Mouse (Mus musculus) G1E (cell line): ENCODE results near the gene Atp9a.

Experiments
- CTCF ChIP-seq: IDR thresholded peaks from 2 replicates; pipeline ENCODE4 v1.5.1; 2012; ENCODE audit warnings: low read depth, low read length, inconsistent platforms, mixed read lengths
- GATA1 ChIP-seq: IDR thresholded peaks from 2 replicates; pipeline ENCODE4 v1.6.1; 2012; ENCODE audit warnings: borderline replicate concordance, low read length, inconsistent platforms, mixed read lengths
- POLR2AphosphoS5 ChIP-seq: IDR thresholded peaks from 2 replicates; pipeline ENCODE4 v1.6.1; 2012; ENCODE audit warnings: low read depth, low read length, inconsistent platforms; ENCODE audit not compliant: insufficient replicate concordance

DNA sequence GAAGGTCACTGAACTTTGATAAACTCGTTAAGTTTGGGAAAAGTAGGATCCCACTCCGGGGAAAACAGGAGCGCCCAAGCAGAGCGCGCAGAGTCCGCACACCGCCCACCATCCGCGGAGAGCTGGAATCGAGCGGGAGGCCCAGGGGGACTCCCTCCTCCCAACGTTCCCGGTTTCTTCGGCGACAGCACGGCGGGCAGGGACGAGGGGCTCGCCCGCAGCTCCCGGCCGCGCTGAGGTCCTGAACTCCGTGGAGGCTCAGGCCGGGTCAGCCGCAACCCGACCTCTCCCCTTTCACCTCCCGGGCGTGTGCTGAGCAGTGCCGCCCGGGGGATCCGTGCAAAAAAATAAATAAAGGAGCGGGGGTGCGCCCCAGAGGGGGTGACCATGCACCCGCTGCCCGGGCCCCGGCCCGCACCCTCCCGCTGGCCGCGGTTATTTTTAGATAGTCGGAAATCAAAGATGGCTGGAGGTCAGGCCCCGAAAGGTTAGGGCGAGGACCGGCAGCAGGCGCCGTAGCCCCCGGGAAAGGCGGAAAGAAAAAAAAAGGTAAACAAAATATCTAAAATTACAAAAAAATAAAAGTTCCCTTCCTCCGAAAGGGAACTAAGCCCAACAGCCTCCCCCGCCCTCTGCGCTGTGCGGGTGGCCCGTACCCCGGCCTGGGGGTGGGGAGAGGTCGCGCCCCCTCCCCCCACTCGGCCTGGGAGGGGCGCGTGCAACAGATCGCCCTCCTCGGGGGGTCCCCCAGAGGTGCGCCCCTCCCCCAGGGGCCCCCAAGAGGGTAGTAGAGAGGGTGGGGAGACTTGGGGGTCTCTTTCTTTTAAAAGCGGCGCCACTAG, 23.7 kb upstream of the Atp9a start:
- no peak for TF ChIP-seq POLR2AphosphoS5
- no peak for TF ChIP-seq GATA1
- TF ChIP-seq CTCF: no peak
